Mouse (Mus musculus): ENCODE measurements at regions not wholly inside any gene's neighbourhood (a gene's known extent, or its start where the extent isn't known, plus 50 kb on each side); places are given as distances from the start of the nearest gene placed in this dataset.

DNA sequence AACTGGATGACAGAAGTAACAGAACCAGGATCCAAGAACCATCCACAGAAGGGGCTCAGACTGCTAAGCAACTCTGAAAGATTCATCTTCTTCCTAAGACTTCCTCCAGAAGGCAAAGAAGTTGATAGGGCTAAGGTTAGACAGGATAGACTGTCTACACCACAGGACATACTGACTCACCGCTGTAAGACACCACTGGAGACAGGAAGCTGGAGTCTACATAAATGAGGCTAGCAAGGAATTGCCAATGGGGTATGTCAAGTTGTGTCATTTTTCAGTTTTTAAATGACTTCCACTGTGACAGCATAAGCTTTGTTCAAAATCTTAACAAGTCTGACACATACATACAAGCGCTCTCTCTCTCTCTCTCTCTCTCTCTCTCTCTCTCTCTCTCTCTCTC, 645.4 kb upstream of the Gm10131 start:
- no peaks in the 10 kb centered on the region for H3K27me3 ChIP-seq (ENCODE audit: control insufficient read depth, insufficient read depth, low read length)
- H3K9ac ChIP-seq (ENCODE audit: low read length): no peak overlapping the region
- 91% methylated on average over 2 of the region's 2 CpGs for WGBS
- no peaks in the 10 kb centered on the region for H3K9me3 ChIP-seq (ENCODE audit: control insufficient read depth, low read length)
- H3K4me1 ChIP-seq (ENCODE audit: control insufficient read depth, insufficient read depth, low read length): no peaks in the 10 kb centered on the region; the same call in 1 of the 2 replicates
- no peaks in the 10 kb centered on the region for H3K36me3 ChIP-seq (ENCODE audit: control insufficient read depth, insufficient read depth, low read length)
- no peak for ATAC-seq (ENCODE audit: insufficient number of reproducible peaks, low FRiP score, low TSS enrichment, low read depth)
- H3K4me2 ChIP-seq (ENCODE audit: low read depth, severe bottlenecking): no peak overlapping the region
- no peak overlapping the region for H3K27ac ChIP-seq (replicated peaks; ENCODE audit: low read depth, low read length)
- no peak overlapping the region for H3K4me3 ChIP-seq (ENCODE audit: low read depth, low read length)
- no peak for DNase-seq (ENCODE audit: low spot score)

- no peak overlapping the region for H3K9ac ChIP-seq (ENCODE audit: low read length)
- H3K27ac ChIP-seq (replicated peaks; ENCODE audit: low read depth, low read length): no peak overlapping the region
- H3K36me3 ChIP-seq (ENCODE audit: control insufficient read depth, insufficient read depth, low read length): no peaks in the 10 kb centered on the region
- no peak for DNase-seq (ENCODE audit: low spot score)
- ATAC-seq (ENCODE audit: insufficient number of reproducible peaks, low FRiP score, low TSS enrichment, low read depth): no peak
- WGBS: 89% methylated on average over 4 of the region's 4 CpGs
- H3K4me1 ChIP-seq (ENCODE audit: control insufficient read depth, insufficient read depth, low read length): no peaks in the 10 kb centered on the region
- H3K4me2 ChIP-seq (ENCODE audit: low read depth, severe bottlenecking): no peak overlapping the region
- no peaks in the 10 kb centered on the region for H3K27me3 ChIP-seq (ENCODE audit: control insufficient read depth, insufficient read depth, low read length)
- no peak overlapping the region for H3K4me3 ChIP-seq (ENCODE audit: low read depth, low read length)
- no peaks in the 10 kb centered on the region for H3K9me3 ChIP-seq (ENCODE audit: control insufficient read depth, low read length)
Observed at GRCm38 (mm10) chr8:34756171-34756570, 644.6 kb upstream of the Gm10131 start.

- no peaks in the 10 kb centered on the region for H3K4me1 ChIP-seq (ENCODE audit: control insufficient read depth, insufficient read depth, low read length)
- H3K9ac ChIP-seq (ENCODE audit: low read length): no peak overlapping the region
- ATAC-seq (ENCODE audit: insufficient number of reproducible peaks, low FRiP score, low TSS enrichment, low read depth): no peak
- H3K27ac ChIP-seq (replicated peaks; ENCODE audit: low read depth, low read length): no peak overlapping the region
- H3K36me3 ChIP-seq (ENCODE audit: control insufficient read depth, insufficient read depth, low read length): no peaks in the 10 kb centered on the region
- 89% methylated on average over 4 of the region's 4 CpGs for WGBS
- no peak overlapping the region for H3K4me2 ChIP-seq (ENCODE audit: low read depth, severe bottlenecking)
- DNase-seq (ENCODE audit: low spot score): no peak
- H3K9me3 ChIP-seq (ENCODE audit: control insufficient read depth, low read length): no peaks in the 10 kb centered on the region
- no peak overlapping the region for H3K4me3 ChIP-seq (ENCODE audit: low read depth, low read length)
- H3K27me3 ChIP-seq (ENCODE audit: control insufficient read depth, insufficient read depth, low read length): no peaks in the 10 kb centered on the region
Observed at GRCm38 (mm10) chr8:34755480-34755879, 643.9 kb upstream of the Gm10131 start.

DNA sequence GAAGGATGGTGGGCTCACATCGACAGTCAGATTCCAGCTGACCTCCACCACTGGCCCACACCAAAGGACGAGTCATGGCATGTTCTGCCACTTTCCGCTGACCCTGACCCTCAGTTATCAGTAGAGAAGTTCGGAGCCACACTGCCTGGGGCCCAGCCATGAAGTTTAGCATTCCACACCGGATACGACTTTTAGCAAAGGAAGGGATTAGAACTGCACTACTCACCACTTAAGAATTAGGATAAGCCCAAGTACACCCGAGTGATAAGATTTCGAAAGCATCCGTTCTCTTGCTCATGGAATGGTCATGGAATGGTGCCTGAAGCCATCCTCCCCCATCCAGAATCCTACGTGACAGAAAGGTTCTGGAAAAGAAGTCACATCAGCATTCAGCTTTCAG, 641.5 kb upstream of the Gm10131 start:
- 73% methylated on average over 10 of the region's 10 CpGs for WGBS
- Histone ChIP-seq H3K4me3 (ENCODE audit: low read depth, low read length) (no peak overlapping the region), H3K27ac (replicated peaks; ENCODE audit: low read depth, low read length) (no peak overlapping the region), H3K4me2 (ENCODE audit: low read depth, severe bottlenecking) (no peak overlapping the region), H3K36me3 (ENCODE audit: control insufficient read depth, insufficient read depth, low read length) (no peaks in the 10 kb centered on the region), H3K9me3 (ENCODE audit: control insufficient read depth, low read length) (no peaks in the 10 kb centered on the region), H3K4me1 (ENCODE audit: control insufficient read depth, insufficient read depth, low read length) (no peaks in the 10 kb centered on the region), H3K9ac (ENCODE audit: low read length) (no peak overlapping the region), H3K27me3 (ENCODE audit: control insufficient read depth, insufficient read depth, low read length) (no peaks in the 10 kb centered on the region)
- DNase-seq (ENCODE audit: low spot score): no peak
- ATAC-seq (ENCODE audit: insufficient number of reproducible peaks, low FRiP score, low TSS enrichment, low read depth): no peak

GRCm38 (mm10) chr8:34748521-34748920, 637.0 kb upstream of the Gm10131 start:
- Histone ChIP-seq H3K27me3 (ENCODE audit: control insufficient read depth, insufficient read depth, low read length) (no peaks in the 10 kb centered on the region), H3K27ac (replicated peaks; ENCODE audit: low read depth, low read length) (no peak overlapping the region), H3K9me3 (ENCODE audit: control insufficient read depth, low read length) (no peaks in the 10 kb centered on the region), H3K4me2 (ENCODE audit: low read depth, severe bottlenecking) (no peak overlapping the region), H3K4me3 (ENCODE audit: low read depth, low read length) (no peak overlapping the region), H3K4me1 (ENCODE audit: control insufficient read depth, insufficient read depth, low read length) (no peaks in the 10 kb centered on the region), H3K9ac (ENCODE audit: low read length) (no peak overlapping the region), H3K36me3 (ENCODE audit: control insufficient read depth, insufficient read depth, low read length) (no peaks in the 10 kb centered on the region)
- DNase-seq (ENCODE audit: low spot score) (no peak), ATAC-seq (ENCODE audit: insufficient number of reproducible peaks, low FRiP score, low TSS enrichment, low read depth) (no peak)
- WGBS: 77% methylated on average over 8 of the region's 8 CpGs

- no peak overlapping the region for H3K27ac ChIP-seq (replicated peaks; ENCODE audit: low read depth, low read length)
- no peaks in the 10 kb centered on the region for H3K9me3 ChIP-seq (ENCODE audit: control insufficient read depth, low read length)
- H3K36me3 ChIP-seq (ENCODE audit: control insufficient read depth, insufficient read depth, low read length): no peaks in the 10 kb centered on the region
- no peak overlapping the region for H3K9ac ChIP-seq (ENCODE audit: low read length)
- no peak overlapping the region for H3K4me3 ChIP-seq (ENCODE audit: low read depth, low read length)
- ATAC-seq (ENCODE audit: insufficient number of reproducible peaks, low FRiP score, low TSS enrichment, low read depth) (no peak), DNase-seq (ENCODE audit: low spot score) (no peak)
- no peaks in the 10 kb centered on the region for H3K4me1 ChIP-seq (ENCODE audit: control insufficient read depth, insufficient read depth, low read length)
- no peak overlapping the region for H3K4me2 ChIP-seq (ENCODE audit: low read depth, severe bottlenecking)
- WGBS: 91% methylated on average over 7 of the region's 7 CpGs
- H3K27me3 ChIP-seq (ENCODE audit: control insufficient read depth, insufficient read depth, low read length): no peaks in the 10 kb centered on the region
Observed at GRCm38 (mm10) chr8:34745706-34746105, 634.2 kb upstream of the Gm10131 start.

DNA sequence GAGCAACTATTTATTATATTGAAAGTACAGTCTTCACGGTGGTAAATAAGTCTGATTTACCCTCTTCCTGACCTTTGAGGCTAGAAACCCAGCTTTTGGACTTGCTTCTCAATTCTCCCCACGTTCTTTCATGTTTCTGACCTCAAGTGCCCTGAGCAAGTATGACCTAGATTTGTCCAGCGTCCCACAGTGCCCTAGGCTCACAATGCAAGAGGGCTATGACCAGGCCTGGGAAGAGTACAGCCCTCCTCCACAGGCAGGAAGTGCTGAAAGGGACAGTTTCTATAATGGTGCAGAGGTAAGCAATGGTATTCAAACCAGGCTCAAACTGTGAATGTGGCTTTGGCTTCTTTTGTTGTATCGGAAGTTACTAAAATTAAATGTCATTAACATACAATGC, 633.1 kb upstream of the Gm10131 start:
- Histone ChIP-seq H3K4me1 (ENCODE audit: control insufficient read depth, insufficient read depth, low read length) (no peaks in the 10 kb centered on the region), H3K9me3 (ENCODE audit: control insufficient read depth, low read length) (no peaks in the 10 kb centered on the region), H3K27ac (replicated peaks; ENCODE audit: low read depth, low read length) (no peak overlapping the region), H3K4me2 (ENCODE audit: low read depth, severe bottlenecking) (no peak overlapping the region), H3K4me3 (ENCODE audit: low read depth, low read length) (no peak overlapping the region), H3K27me3 (ENCODE audit: control insufficient read depth, insufficient read depth, low read length) (no peaks in the 10 kb centered on the region), H3K36me3 (ENCODE audit: control insufficient read depth, insufficient read depth, low read length) (no peaks in the 10 kb centered on the region), H3K9ac (ENCODE audit: low read length) (no peak overlapping the region)
- DNase-seq (ENCODE audit: low spot score): no peak
- 63% methylated on average over 4 of the region's 4 CpGs for WGBS
- no peak for ATAC-seq (ENCODE audit: insufficient number of reproducible peaks, low FRiP score, low TSS enrichment, low read depth)

GRCm38 (mm10) chr8:34744179-34744578, 632.6 kb upstream of the Gm10131 start:
- no peaks in the 10 kb centered on the region for H3K9me3 ChIP-seq (ENCODE audit: control insufficient read depth, low read length)
- no peak for ATAC-seq (ENCODE audit: insufficient number of reproducible peaks, low FRiP score, low TSS enrichment, low read depth)
- H3K9ac ChIP-seq (ENCODE audit: low read length): no peak overlapping the region
- H3K36me3 ChIP-seq (ENCODE audit: control insufficient read depth, insufficient read depth, low read length): no peaks in the 10 kb centered on the region
- no peak for DNase-seq (ENCODE audit: low spot score)
- no peak overlapping the region for H3K27ac ChIP-seq (replicated peaks; ENCODE audit: low read depth, low read length)
- H3K27me3 ChIP-seq (ENCODE audit: control insufficient read depth, insufficient read depth, low read length): no peaks in the 10 kb centered on the region
- no peak overlapping the region for H3K4me3 ChIP-seq (ENCODE audit: low read depth, low read length)
- H3K4me2 ChIP-seq (ENCODE audit: low read depth, severe bottlenecking): no peak overlapping the region
- H3K4me1 ChIP-seq (ENCODE audit: control insufficient read depth, insufficient read depth, low read length): no peaks in the 10 kb centered on the region

DNA sequence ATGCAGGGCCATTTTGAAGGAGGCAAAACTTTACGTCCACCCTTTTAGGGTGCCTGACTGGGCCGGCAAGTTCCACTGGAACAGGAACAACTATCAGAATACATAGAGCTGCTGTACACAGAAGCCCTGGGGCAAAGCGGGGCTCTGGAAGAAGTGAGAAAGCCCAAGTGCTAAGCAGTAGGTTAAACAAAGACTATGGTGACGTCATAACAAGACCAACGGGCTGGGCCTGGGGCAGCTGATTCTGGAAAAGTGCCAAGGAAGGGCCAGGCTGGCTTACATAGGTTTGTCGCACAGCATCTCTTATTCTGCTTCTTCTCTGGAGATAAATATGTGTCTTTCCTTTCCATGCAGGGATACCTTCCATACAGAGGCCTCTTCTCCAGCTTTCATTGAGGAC, 631.6 kb upstream of the Gm10131 start:
- no peak for ATAC-seq (ENCODE audit: insufficient number of reproducible peaks, low FRiP score, low TSS enrichment, low read depth)
- Histone ChIP-seq H3K27me3 (ENCODE audit: control insufficient read depth, insufficient read depth, low read length) (no peaks in the 10 kb centered on the region), H3K4me3 (ENCODE audit: low read depth, low read length) (no peak overlapping the region), H3K9ac (ENCODE audit: low read length) (no peak overlapping the region), H3K9me3 (ENCODE audit: control insufficient read depth, low read length) (no peaks in the 10 kb centered on the region), H3K36me3 (ENCODE audit: control insufficient read depth, insufficient read depth, low read length) (no peaks in the 10 kb centered on the region), H3K4me2 (ENCODE audit: low read depth, severe bottlenecking) (no peak overlapping the region), H3K4me1 (ENCODE audit: control insufficient read depth, insufficient read depth, low read length) (no peaks in the 10 kb centered on the region), H3K27ac (replicated peaks; ENCODE audit: low read depth, low read length) (no peak overlapping the region)
- WGBS: 81% methylated on average over 6 of the region's 6 CpGs
- DNase-seq (ENCODE audit: low spot score): no peak
